Mouse (Mus musculus) lung, embryonic 14.5 days (tissue): ENCODE data around the gene Elac2. TPM values are rescaled to one million over a fixed set of nuclear protein-coding genes. Genes with fewer than 3 reads are reported as not detected.
A peak's percentile ranks its signal among the peaks of the same experiment; 100 is the strongest.

Experiments used
- ATAC-seq: fragments of 200-750 bp; cut with Nextera tagmentation; 2 replicates; pipeline ENCODE4 v1.8.0; 2017; ENCODE audit warnings: mild to moderate bottlenecking, moderate TSS enrichment, moderate library complexity; ENCODE audit not compliant: insufficient read depth
- DNase-seq: peaks from one replicate; pipeline ENCODE4 v3.0.0-alpha.2; 2015
- H3K27ac ChIP-seq: fragments of 300-500 bp; sonication (generic); 2 replicates; pipeline ENCODE4 v1.5.1; 2014; ENCODE audit warnings: low read depth, mild to moderate bottlenecking, moderate library complexity
- H3K27me3 ChIP-seq: fragments of 300-500 bp; sonication (generic); 2 replicates; pipeline ENCODE4 v1.6.1; 2014; ENCODE audit warnings: low read length, control low read depth; ENCODE audit not compliant: insufficient read depth
- H3K36me3 ChIP-seq: fragments of 300-500 bp; sonication (generic); 2 replicates; pipeline ENCODE4 v1.6.1; 2014; ENCODE audit warnings: control low read depth; ENCODE audit not compliant: insufficient read depth
- H3K4me1 ChIP-seq: fragments of 300-500 bp; sonication (generic); 2 replicates; pipeline ENCODE4 v1.6.1; 2014; ENCODE audit warnings: antibody characterized with exemption, control low read depth; ENCODE audit not compliant: insufficient read depth
- H3K4me2 ChIP-seq: fragments of 300-500 bp; sonication (generic); 2 replicates; pipeline ENCODE4 v1.6.1; 2014; ENCODE audit warnings: mild to moderate bottlenecking
- H3K4me3 ChIP-seq: fragments of 300-500 bp; sonication (generic); 2 replicates; pipeline ENCODE4 v1.5.1; 2014; ENCODE audit warnings: low read depth, low read length
- H3K9ac ChIP-seq: fragments of 300-500 bp; sonication (generic); 2 replicates; pipeline ENCODE4 v1.6.1; 2014
- H3K9me3 ChIP-seq: fragments of 300-500 bp; sonication (generic); 2 replicates; pipeline ENCODE4 v1.6.1; 2016; ENCODE audit warnings: low read depth, low read length, control low read depth
- CTCF ChIP-seq: IDR thresholded peaks from 2 replicates; pipeline ENCODE4 v1.5.1; 2016; ENCODE audit warnings: antibody characterized with exemption, low read depth
- whole genome bisulfite sequencing: fragments of 180-500 bp; shearing (Covaris S2); extraction: QIAGEN DNeasy Blood & Tissue Kit; methylation state at CpG from one replicate; pipeline ENCODE4 v1.1.7; 2014; 5-methylcytosine and 5-hydroxymethylcytosine counted together
- polyA plus RNA-seq: library from polyadenylated mRNA; unstranded; fragments of >200 nt; fragmentation: Nextera tagmentation; extraction: Ambion mirVana; gene quantifications from 2 replicates; pipeline ENCODE4 v1.2.1, GENCODE M21; 2014

Elac2 gene
- polyA plus RNA-seq, 1 experiment from 2014 or later: 33.0 TPM

DNA sequence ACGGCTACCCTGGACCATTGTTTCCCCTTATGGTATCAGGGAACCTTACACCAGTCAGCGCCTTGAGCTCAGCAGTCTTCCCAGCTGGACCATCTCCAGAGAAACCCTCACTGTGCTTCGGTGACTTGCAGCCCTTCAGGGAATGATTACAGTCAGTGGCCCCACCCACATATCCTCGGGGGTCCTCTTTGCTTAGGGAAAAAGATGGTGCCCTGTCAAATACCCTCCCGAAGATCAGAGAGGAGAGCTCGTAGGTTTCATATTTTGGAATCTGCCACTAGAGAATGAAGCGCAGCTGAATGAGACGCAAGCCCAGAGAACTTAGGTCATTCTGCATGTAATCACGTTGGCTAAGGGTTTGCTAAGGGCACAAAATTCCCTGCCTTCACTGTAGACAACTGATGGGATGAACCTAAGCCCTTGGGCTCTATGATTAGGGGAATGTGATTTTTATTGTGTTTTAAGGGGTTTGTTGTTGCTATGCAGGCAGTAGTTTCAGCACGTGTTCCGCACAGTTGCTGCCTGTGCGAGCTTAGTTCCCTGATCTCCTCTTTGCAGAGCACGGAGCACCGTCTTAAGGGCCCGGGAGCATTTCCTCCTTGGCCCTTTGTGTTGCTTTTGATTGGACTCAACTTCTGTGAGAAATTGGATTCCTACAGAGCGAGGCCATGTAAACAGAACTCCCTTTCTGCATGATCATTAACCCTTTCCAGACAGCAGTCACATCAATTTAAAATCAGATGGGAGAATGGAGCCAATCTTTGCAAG, 21.7 kb upstream of the Elac2 start:
- WGBS: 1% methylated on average over 16 of the region's 16 CpGs
- ATAC-seq: peak; percentile 69

GRCm38 (mm10) chr11:64962629-64963028, 16.2 kb upstream of the Elac2 start:
- TF ChIP-seq CTCF: no peak
- no peak for ATAC-seq

More for the DNA sequence above, 21.7 kb upstream of the Elac2 start:
- 0 out of 2 replicates have a peak, but pooled peaks cover 4% of the 10 kb centered on the region for H3K4me1 ChIP-seq
- H3K27ac ChIP-seq: no peak overlapping the region
- TF ChIP-seq CTCF: no peak
- no peaks in the 10 kb centered on the region for H3K27me3 ChIP-seq
- peak overlapping the region; percentile 54 for H3K4me2 ChIP-seq
- H3K4me3 ChIP-seq: peak overlapping the region; percentile 13; the same call in 1 of the 2 replicates
- H3K9me3 ChIP-seq: no peaks in the 10 kb centered on the region
- H3K36me3 ChIP-seq: no peaks in the 10 kb centered on the region
- peak; percentile 79 for DNase-seq
- no peak overlapping the region for H3K9ac ChIP-seq

GRCm38 (mm10) chr11:64968507-64968906, 10.3 kb upstream of the Elac2 start:
- TF ChIP-seq CTCF: peak; percentile 96
- peak; percentile 89 for ATAC-seq
- Histone ChIP-seq H3K4me2 (no peak overlapping the region), H3K9ac (no peak overlapping the region), H3K4me3 (no peak overlapping the region), H3K27me3 (peaks cover 7% of the 10 kb centered on the region; the same call in 1 of the 2 replicates), H3K4me1 (no peaks in the 10 kb centered on the region), H3K27ac (no peak overlapping the region), H3K9me3 (no peaks in the 10 kb centered on the region), H3K36me3 (no peaks in the 10 kb centered on the region)
- DNase-seq: peak; percentile 93
- WGBS: 0% methylated on average over 3 of the region's 3 CpGs

More at GRCm38 (mm10) chr11:64962629-64963028, 16.2 kb upstream of the Elac2 start:
- no peak for DNase-seq
- no peaks in the 10 kb centered on the region for H3K36me3 ChIP-seq
- no peak overlapping the region for H3K9ac ChIP-seq
- 89% methylated on average over 2 of the region's 2 CpGs for WGBS
- H3K4me2 ChIP-seq: no peak overlapping the region
- H3K4me1 ChIP-seq: no peaks in the 10 kb centered on the region
- no peak overlapping the region for H3K4me3 ChIP-seq
- peaks cover 4% of the 10 kb centered on the region; the same call in 1 of the 2 replicates for H3K27me3 ChIP-seq
- H3K27ac ChIP-seq: no peak overlapping the region
- no peaks in the 10 kb centered on the region for H3K9me3 ChIP-seq

DNA sequence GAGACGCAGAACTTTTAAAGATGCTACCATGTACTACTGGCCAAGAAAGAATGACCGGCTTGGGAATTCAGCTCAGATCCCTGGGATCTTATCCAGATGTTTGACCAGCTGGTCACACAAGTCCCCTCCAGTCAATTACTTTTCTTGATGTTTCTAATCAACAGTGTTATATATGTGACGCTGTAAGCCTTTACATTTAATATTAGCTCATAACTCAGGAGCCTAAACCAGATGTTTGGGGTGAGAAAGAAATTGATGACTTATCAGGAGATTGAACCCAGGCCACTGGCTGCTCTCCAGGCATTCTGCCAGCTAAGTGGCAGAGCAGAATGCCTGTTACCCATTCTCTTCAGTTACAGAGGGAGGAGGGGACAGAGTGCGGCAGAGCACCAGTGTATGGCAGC, 9.9 kb upstream of the Elac2 start:
- Histone ChIP-seq H3K36me3 (no peaks in the 10 kb centered on the region), H3K27me3 (peaks cover 7% of the 10 kb centered on the region; the same call in 1 of the 2 replicates), H3K4me3 (no peak overlapping the region), H3K27ac (no peak overlapping the region), H3K4me1 (no peaks in the 10 kb centered on the region), H3K4me2 (no peak overlapping the region), H3K9ac (no peak overlapping the region), H3K9me3 (no peaks in the 10 kb centered on the region)
- no peak for TF ChIP-seq CTCF
- WGBS: 23% methylated on average over 4 of the region's 4 CpGs
- ATAC-seq: peak; percentile 82
- peak; percentile 74 for DNase-seq

GRCm38 (mm10) chr11:64971471-64971988, 7.3 kb upstream of the Elac2 start:
- WGBS: 58% methylated on average over 3 of the region's 3 CpGs
- no peaks in the 10 kb centered on the region for H3K4me1 ChIP-seq
- no peak overlapping the region for H3K4me2 ChIP-seq
- TF ChIP-seq CTCF: no peak
- DNase-seq (no peak), ATAC-seq (no peak)
- peaks cover 5% of the 10 kb centered on the region; the same call in 1 of the 2 replicates for H3K27me3 ChIP-seq
- no peak overlapping the region for H3K27ac ChIP-seq
- H3K9ac ChIP-seq: no peak overlapping the region
- no peak overlapping the region for H3K4me3 ChIP-seq
- no peaks in the 10 kb centered on the region for H3K9me3 ChIP-seq
- H3K36me3 ChIP-seq: no peaks in the 10 kb centered on the region

DNA sequence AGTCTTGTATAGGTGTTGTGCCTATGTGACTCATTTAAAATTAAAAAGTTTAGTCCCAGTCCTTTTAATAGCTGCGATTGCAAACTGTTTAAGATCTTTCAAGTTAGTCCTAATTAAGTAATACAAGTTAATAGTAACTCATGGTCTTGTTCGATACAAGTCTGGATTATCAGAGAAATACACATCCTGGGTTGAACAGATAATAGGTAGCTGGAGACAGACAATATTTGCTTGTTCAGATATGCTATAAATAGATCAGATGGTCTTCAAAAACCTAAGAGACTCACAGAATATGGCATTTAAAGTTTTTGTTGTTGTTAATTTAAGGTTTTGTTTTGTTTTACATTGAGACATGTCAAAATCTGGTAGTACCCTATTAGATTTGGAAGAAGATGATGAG, 6.4 kb upstream of the Elac2 start:
- no peak for TF ChIP-seq CTCF
- Histone ChIP-seq H3K27ac (no peak overlapping the region), H3K4me1 (no peaks in the 10 kb centered on the region), H3K9me3 (no peaks in the 10 kb centered on the region), H3K27me3 (0 out of 2 replicates have a peak, but pooled peaks cover 5% of the 10 kb centered on the region), H3K4me2 (no peak overlapping the region), H3K9ac (no peak overlapping the region), H3K36me3 (no peaks in the 10 kb centered on the region), H3K4me3 (no peak overlapping the region)
- ATAC-seq (no peak), DNase-seq (no peak)
- WGBS: 75% methylated on average over 2 of the region's 2 CpGs

DNA sequence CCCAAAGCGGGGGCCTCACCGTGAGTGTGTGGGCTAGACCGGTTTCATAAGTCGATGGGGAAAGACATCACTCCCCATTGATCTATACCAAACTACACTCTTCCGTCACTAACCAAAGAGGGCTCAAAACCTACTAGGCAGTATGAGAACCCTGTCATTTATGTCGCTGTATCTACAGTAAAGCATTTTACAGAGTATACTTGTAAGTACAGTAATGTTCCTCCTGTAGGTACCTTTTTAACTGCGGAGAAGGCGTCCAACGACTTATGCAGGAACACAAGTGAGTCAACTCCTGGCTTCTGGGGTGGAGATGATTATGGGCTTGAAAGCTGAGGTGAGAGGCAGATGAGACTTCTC, 629 bp downstream of the Elac2 start:
- no peaks in the 10 kb centered on the region for H3K9me3 ChIP-seq
- TF ChIP-seq CTCF: no peak
- H3K27me3 ChIP-seq: no peaks in the 10 kb centered on the region
- H3K4me1 ChIP-seq: peaks cover 4% of the 10 kb centered on the region; the same call in 1 of the 2 replicates
- H3K4me2 ChIP-seq: peak overlapping the region; percentile 86
- peak overlapping the region; percentile 71 for H3K9ac ChIP-seq
- no peak for ATAC-seq
- DNase-seq: no peak
- H3K27ac ChIP-seq: no peak overlapping the region
- peak overlapping the region; percentile 93 for H3K4me3 ChIP-seq
- peaks cover 37% of the 10 kb centered on the region for H3K36me3 ChIP-seq
- WGBS: 7% methylated on average over 9 of the region's 9 CpGs
